Mouse (Mus musculus): ENCODE results near the gene Acsf2. TPM values are rescaled to one million over a fixed set of nuclear protein-coding genes. Genes with fewer than 3 reads are reported as not detected.

The Acsf2 gene
- polyA plus RNA-seq, 1 experiment from 2014 or later = 10.2 TPM

DNA sequence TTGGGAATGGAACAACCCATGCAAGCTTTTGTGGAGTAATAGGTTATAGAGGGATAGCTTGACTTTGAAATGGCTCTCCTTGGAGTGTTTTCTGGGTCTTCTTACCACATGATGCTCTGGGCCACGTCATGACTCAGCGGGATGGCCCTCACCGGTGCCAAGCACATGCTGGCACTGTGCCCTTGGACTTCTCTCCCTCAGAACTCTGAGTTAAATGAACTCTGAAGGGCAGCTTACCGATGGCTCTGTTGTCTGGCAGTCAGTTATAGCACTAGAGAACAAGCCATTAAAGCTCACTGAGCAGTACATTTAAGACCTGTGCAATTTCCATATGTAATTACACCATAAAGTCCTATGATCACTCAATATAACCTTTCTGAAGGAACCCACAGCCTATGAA, 4.4 kb downstream of the Acsf2 start:
- DNase-seq (no peak), ATAC-seq (ENCODE audit: insufficient read depth) (no peak)
- no peak overlapping the region for H3K4me3 ChIP-seq (ENCODE audit: low read depth, low read length)
- peaks cover 4% of the 10 kb centered on the region; the same call in 1 of the 2 replicates for H3K4me1 ChIP-seq (ENCODE audit: insufficient read depth)
- no peaks in the 10 kb centered on the region for H3K27me3 ChIP-seq (ENCODE audit: insufficient read depth, low read length)
- no peaks in the 10 kb centered on the region for H3K9me3 ChIP-seq (ENCODE audit: low read depth, low read length)
- no peak for TF ChIP-seq CTCF (IDR thresholded peaks at IDR 0.05; ENCODE audit: low read depth)
- H3K4me2 ChIP-seq = no peak overlapping the region
- no peak overlapping the region for H3K27ac ChIP-seq (ENCODE audit: low read depth)
- H3K36me3 ChIP-seq (ENCODE audit: insufficient read depth) = no peaks in the 10 kb centered on the region
- 78% methylated on average over 4 of the region's 4 CpGs for WGBS
- H3K9ac ChIP-seq = no peak overlapping the region

DNA sequence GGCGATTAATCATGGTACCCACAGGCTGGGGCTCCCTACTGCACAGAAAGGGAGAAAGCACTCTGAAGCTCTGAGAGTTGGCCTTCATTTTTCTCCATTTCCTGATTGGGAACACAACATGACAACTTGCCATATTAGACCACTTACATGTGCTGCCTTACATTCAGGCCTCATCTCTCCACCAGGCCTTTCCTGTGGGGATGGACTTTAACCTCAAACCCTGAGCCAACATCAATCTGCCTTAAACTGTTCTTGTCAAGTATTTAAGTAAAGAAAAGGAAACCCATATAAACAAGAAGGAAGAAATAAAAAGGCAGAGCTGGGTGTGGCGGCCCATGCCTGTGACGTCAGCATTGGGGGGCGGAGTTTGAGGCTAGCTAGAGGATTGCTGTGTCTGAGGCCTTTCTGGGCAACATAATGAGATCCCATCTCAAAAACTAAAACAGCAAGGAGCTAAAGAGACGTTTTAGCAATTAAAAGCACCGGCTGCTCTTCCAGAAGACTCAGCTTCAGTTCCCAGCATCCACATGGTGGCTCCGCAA, 5.3 kb downstream of the Acsf2 start:
- Histone ChIP-seq H3K9me3 (ENCODE audit: low read depth, low read length) (no peaks in the 10 kb centered on the region), H3K27ac (ENCODE audit: low read depth) (no peak overlapping the region), H3K4me3 (ENCODE audit: low read depth, low read length) (no peak overlapping the region), H3K4me1 (ENCODE audit: insufficient read depth) (no peaks in the 10 kb centered on the region), H3K27me3 (ENCODE audit: insufficient read depth, low read length) (no peaks in the 10 kb centered on the region), H3K9ac (no peak overlapping the region), H3K36me3 (ENCODE audit: insufficient read depth) (no peaks in the 10 kb centered on the region), H3K4me2 (no peak overlapping the region)
- no peak for TF ChIP-seq CTCF (IDR thresholded peaks at IDR 0.05; ENCODE audit: low read depth)
- ATAC-seq (ENCODE audit: insufficient read depth) = no peak
- WGBS = 68% methylated on average over 7 of the region's 7 CpGs
- peak; percentile 33 for DNase-seq

DNA sequence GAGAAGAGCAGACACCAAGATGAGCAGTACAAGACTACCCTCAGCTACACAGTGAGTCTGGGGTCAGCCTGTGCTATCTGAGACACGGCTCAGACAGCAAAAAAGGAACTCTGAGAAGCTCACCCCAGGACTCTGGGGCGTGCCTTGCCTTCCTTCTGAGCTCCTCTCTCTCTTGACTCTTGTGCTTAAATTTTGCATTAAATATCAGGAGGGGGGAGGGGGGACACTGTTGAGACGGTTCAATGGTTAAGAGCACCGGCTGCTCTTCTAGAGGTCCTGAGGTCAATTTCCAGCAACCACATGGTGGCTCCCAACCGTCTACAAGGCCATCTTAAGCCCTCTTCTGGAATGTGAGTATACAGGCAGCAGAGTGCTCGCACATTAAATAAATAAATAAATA, 14.2 kb downstream of the Acsf2 start:
- Histone ChIP-seq H3K27ac (ENCODE audit: low read depth) (no peak overlapping the region), H3K4me3 (ENCODE audit: low read depth, low read length) (no peak overlapping the region), H3K9ac (no peak overlapping the region), H3K4me1 (ENCODE audit: insufficient read depth) (0 out of 2 replicates have a peak, but pooled peaks cover 3% of the 10 kb centered on the region), H3K4me2 (no peak overlapping the region), H3K27me3 (ENCODE audit: insufficient read depth, low read length) (no peaks in the 10 kb centered on the region), H3K9me3 (ENCODE audit: low read depth, low read length) (no peaks in the 10 kb centered on the region), H3K36me3 (ENCODE audit: insufficient read depth) (no peaks in the 10 kb centered on the region)
- ATAC-seq (ENCODE audit: insufficient read depth) = no peak
- no peak for DNase-seq
- TF ChIP-seq CTCF (IDR thresholded peaks at IDR 0.05; ENCODE audit: low read depth) = no peak
- 70% methylated on average over 6 of the region's 6 CpGs for WGBS

DNA sequence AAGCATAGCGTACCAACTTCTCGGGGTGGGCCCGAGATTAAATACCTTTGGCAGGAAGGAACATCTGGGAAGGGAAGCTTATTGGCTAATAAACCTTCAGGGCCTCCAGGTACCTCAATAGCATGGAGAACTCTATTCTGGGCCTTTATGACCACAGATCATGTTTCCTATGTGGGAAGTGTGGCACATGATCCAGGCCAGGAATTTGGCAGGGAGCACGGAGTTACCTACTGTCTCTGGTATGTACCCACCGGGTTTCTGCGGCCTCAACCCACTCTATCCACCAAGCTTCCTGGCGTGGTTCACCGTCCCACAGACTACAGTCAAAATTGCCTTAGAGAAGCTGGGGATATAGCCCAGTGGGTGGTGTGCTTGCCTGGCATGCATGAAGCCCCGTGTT, 16.6 kb downstream of the Acsf2 start:
- DNase-seq (no peak), ATAC-seq (ENCODE audit: insufficient read depth) (no peak)
- H3K27ac ChIP-seq (ENCODE audit: low read depth) = no peak overlapping the region
- H3K9ac ChIP-seq = no peak overlapping the region
- H3K4me2 ChIP-seq = no peak overlapping the region
- H3K4me3 ChIP-seq (ENCODE audit: low read depth, low read length) = no peak overlapping the region
- no peaks in the 10 kb centered on the region for H3K27me3 ChIP-seq (ENCODE audit: insufficient read depth, low read length)
- TF ChIP-seq CTCF (IDR thresholded peaks at IDR 0.05; ENCODE audit: low read depth) = no peak
- H3K9me3 ChIP-seq (ENCODE audit: low read depth, low read length) = no peaks in the 10 kb centered on the region
- 90% methylated on average over 9 of the region's 9 CpGs for WGBS
- H3K4me1 ChIP-seq (ENCODE audit: insufficient read depth) = no peaks in the 10 kb centered on the region
- no peaks in the 10 kb centered on the region for H3K36me3 ChIP-seq (ENCODE audit: insufficient read depth)

DNA sequence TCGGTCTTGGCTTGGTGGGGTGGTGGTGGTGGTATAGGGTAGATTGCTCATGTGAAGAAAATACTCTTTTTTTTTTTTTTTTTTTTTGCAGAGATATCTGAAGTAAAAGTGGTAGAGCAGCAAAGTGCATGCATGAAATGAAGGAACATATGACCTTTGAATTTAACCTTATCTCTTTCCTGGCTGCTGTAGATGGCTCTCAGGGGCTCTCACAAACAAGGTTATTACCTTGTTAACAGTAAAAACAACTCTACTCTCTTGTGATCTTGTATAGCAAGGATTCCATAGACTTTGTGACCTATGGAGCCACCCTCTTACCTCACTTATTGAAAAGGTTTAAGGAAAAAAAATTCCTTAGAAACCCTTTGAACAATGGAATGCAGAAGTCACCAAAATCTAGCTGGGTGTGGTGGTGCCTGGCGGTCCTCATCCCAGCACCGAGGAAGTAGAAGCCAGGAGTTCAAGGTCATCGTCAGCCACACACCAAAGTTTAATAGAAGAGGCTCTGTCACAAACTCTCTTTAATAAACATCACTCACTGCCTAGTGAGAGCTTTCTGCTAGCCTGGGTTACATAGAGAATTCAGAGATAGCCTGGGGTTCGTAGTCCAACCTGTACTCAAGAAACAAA, 21.4 kb downstream of the Acsf2 start:
- WGBS = 78% methylated on average over 5 of the region's 5 CpGs
- ATAC-seq (ENCODE audit: insufficient read depth) = no peak

DNA sequence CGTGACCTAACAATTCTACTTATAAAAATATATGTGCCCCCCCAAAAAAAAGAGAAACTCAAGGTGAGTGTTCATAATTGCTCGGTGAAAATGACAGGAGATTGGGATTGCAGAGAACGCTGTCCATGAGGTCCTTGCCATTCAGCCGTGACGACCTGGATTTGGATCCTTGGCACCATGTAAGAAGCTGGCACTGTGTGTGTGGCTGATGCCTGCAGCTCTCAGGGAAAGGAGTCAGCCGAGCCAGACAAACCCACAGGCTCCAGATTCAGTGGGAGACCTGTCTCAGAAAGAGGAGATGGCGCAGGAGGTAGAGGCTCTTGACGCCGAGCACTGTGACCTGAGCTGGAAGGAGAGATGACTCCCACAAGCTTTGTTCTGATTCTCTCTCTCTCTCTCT, 25.3 kb downstream of the Acsf2 start:
- 0 out of 2 replicates have a peak, but pooled peaks cover 3% of the 10 kb centered on the region for H3K36me3 ChIP-seq (ENCODE audit: insufficient read depth)
- no peaks in the 10 kb centered on the region for H3K4me1 ChIP-seq (ENCODE audit: insufficient read depth)
- no peak overlapping the region for H3K4me2 ChIP-seq
- H3K9ac ChIP-seq = no peak overlapping the region
- no peaks in the 10 kb centered on the region for H3K9me3 ChIP-seq (ENCODE audit: low read depth, low read length)
- H3K4me3 ChIP-seq (ENCODE audit: low read depth, low read length) = no peak overlapping the region
- DNase-seq (no peak), ATAC-seq (ENCODE audit: insufficient read depth) (no peak)
- TF ChIP-seq CTCF (IDR thresholded peaks at IDR 0.05; ENCODE audit: low read depth) = no peak
- H3K27me3 ChIP-seq (ENCODE audit: insufficient read depth, low read length) = no peaks in the 10 kb centered on the region
- H3K27ac ChIP-seq (ENCODE audit: low read depth) = no peak overlapping the region
- 87% methylated on average over 9 of the region's 9 CpGs for WGBS

More for the DNA sequence above, 21.4 kb downstream of the Acsf2 start:
- no peak overlapping the region for H3K4me2 ChIP-seq
- no peak for TF ChIP-seq CTCF (IDR thresholded peaks at IDR 0.05; ENCODE audit: low read depth)
- H3K9me3 ChIP-seq (ENCODE audit: low read depth, low read length) = no peaks in the 10 kb centered on the region
- H3K36me3 ChIP-seq (ENCODE audit: insufficient read depth) = 0 out of 2 replicates have a peak, but pooled peaks cover 3% of the 10 kb centered on the region
- no peak overlapping the region for H3K4me3 ChIP-seq (ENCODE audit: low read depth, low read length)
- H3K27me3 ChIP-seq (ENCODE audit: insufficient read depth, low read length) = no peaks in the 10 kb centered on the region
- H3K27ac ChIP-seq (ENCODE audit: low read depth) = no peak overlapping the region
- no peak for DNase-seq
- no peak overlapping the region for H3K9ac ChIP-seq
- no peaks in the 10 kb centered on the region for H3K4me1 ChIP-seq (ENCODE audit: insufficient read depth)

DNA sequence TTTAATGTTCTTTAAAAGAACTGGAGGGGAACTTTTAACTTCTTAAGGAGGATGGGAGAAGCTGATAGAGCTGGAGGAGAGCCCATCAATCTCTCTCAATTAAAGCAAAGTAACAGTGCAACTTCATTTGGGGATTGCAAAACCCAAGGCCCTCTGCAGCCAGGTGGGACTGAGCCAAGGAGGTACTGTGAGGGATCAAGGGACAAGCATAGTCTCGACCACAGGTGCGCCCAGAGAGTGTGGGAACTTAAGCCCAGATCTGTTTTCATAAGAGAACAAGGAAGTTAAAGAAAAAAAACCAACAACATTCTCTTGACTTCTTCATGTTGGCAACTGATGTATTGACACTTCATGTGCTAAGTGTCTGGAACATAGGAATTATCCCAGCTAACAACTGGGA, 26.6 kb downstream of the Acsf2 start:
- no peak overlapping the region for H3K9ac ChIP-seq
- no peaks in the 10 kb centered on the region for H3K4me1 ChIP-seq (ENCODE audit: insufficient read depth)
- ATAC-seq (ENCODE audit: insufficient read depth) = no peak
- H3K4me3 ChIP-seq (ENCODE audit: low read depth, low read length) = no peak overlapping the region
- no peaks in the 10 kb centered on the region for H3K27me3 ChIP-seq (ENCODE audit: insufficient read depth, low read length)
- DNase-seq = no peak
- peaks cover 13% of the 10 kb centered on the region; the same call in 1 of the 2 replicates for H3K36me3 ChIP-seq (ENCODE audit: insufficient read depth)
- no peak overlapping the region for H3K27ac ChIP-seq (ENCODE audit: low read depth)
- no peak overlapping the region for H3K4me2 ChIP-seq
- no peaks in the 10 kb centered on the region for H3K9me3 ChIP-seq (ENCODE audit: low read depth, low read length)
- no peak for TF ChIP-seq CTCF (IDR thresholded peaks at IDR 0.05; ENCODE audit: low read depth)
- WGBS = 66% methylated on average over 2 of the region's 2 CpGs
